Mouse (Mus musculus) neural tube, embryonic 14.5 days (tissue): ENCODE results near the gene Ppfibp1. TPM values are rescaled to one million over a fixed set of nuclear protein-coding genes. Genes with fewer than 3 reads are reported as not detected.

ENCODE experiments used
- ATAC-seq: fragments of 200-750 bp; cut with Nextera tagmentation; 2 replicates; pipeline ENCODE4 v1.8.0; 2017; ENCODE audit warnings: low read depth, mild to moderate bottlenecking, moderate TSS enrichment, moderate library complexity
- H3K27ac ChIP-seq: fragments of 300-500 bp; sonication (generic); 2 replicates; pipeline ENCODE4 v1.5.1; 2014; ENCODE audit warnings: low read depth, mild to moderate bottlenecking, control low read depth, low read length, moderate library complexity, mixed read lengths
- H3K27me3 ChIP-seq: fragments of 300-500 bp; sonication (generic); 2 replicates; pipeline ENCODE4 v1.6.1; 2014; ENCODE audit warnings: low read length; ENCODE audit not compliant: control insufficient read depth, insufficient read depth
- H3K36me3 ChIP-seq: fragments of 300-500 bp; sonication (generic); 2 replicates; pipeline ENCODE4 v1.6.1; 2014; ENCODE audit warnings: low read length, mixed read lengths; ENCODE audit not compliant: control insufficient read depth, insufficient read depth
- H3K4me1 ChIP-seq: fragments of 300-500 bp; sonication (generic); 2 replicates; pipeline ENCODE4 v1.6.1; 2014; ENCODE audit warnings: low read length; ENCODE audit not compliant: control insufficient read depth, insufficient read depth
- H3K4me2 ChIP-seq: fragments of 300-500 bp; sonication (generic); 2 replicates; pipeline ENCODE4 v1.6.1; 2014; ENCODE audit warnings: mild to moderate bottlenecking, low read depth, low read length, control low read depth
- H3K4me3 ChIP-seq: fragments of 300-500 bp; sonication (generic); 2 replicates; pipeline ENCODE4 v1.5.1; 2014; ENCODE audit warnings: low read depth, low read length, control low read depth, mixed read lengths
- H3K9ac ChIP-seq: fragments of 300-500 bp; sonication (generic); replicated peaks from 2 replicates; pipeline ENCODE4 v1.6.1; 2014; ENCODE audit warnings: low read depth, mild to moderate bottlenecking, control low read depth, low read length, mixed read lengths
- H3K9me3 ChIP-seq: fragments of 300-500 bp; sonication (generic); 2 replicates; pipeline ENCODE4 v1.6.1; 2016; ENCODE audit warnings: low read length; ENCODE audit not compliant: control insufficient read depth
- WGBS: fragments of 180-500 bp; shearing (Covaris S2); extraction: QIAGEN DNeasy Blood & Tissue Kit; methylation state at CpG from one replicate; pipeline ENCODE4 v1.1.7; 2014; 5-methylcytosine and 5-hydroxymethylcytosine counted together
- polyA plus RNA-seq: library from polyadenylated mRNA; unstranded; fragments of >200 nt; fragmentation: Nextera tagmentation; extraction: Ambion mirVana; gene quantifications from 2 replicates; pipeline ENCODE4 v1.2.1, GENCODE M21; 2014

Ppfibp1 gene
- polyA plus RNA-seq, 1 experiment from 2014 or later = 8.5 TPM

- WGBS = 90% methylated on average over 9 of the region's 9 CpGs
- no peaks in the 10 kb centered on the region for H3K9me3 ChIP-seq
- no peak overlapping the region for H3K27ac ChIP-seq
- no peaks in the 10 kb centered on the region for H3K36me3 ChIP-seq
- no peaks in the 10 kb centered on the region for H3K27me3 ChIP-seq
- no peak overlapping the region for H3K9ac ChIP-seq
- no peak overlapping the region for H3K4me3 ChIP-seq
- no peaks in the 10 kb centered on the region for H3K4me1 ChIP-seq
- H3K4me2 ChIP-seq = no peak overlapping the region
- no peak for ATAC-seq
These were observed 111.0 kb downstream of the Ppfibp1 start for GRCm38 (mm10) chr6:146999302-146999701.

GRCm38 (mm10) chr6:146999755-147000154, 111.5 kb downstream of the Ppfibp1 start:
- WGBS = 18% methylated on average over 2 of the region's 2 CpGs

DNA sequence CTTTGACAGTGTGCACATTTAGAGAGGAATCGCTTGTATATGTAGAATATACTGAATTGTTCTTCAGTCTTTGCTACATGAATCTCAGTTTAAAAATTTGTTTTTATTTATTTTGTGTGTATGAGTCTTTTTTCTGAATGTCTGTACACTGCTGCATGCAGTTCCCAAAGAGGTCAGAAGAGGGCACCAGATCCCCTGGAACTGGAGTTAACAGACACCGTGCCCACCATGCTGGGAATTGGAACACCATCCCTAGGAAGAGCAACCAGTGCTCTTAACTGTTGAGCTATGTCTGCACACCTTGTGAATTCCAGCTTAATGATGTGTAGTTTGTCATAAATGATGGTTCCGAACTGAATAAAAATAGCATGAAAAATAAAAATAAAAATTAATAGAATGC, 119.9 kb downstream of the Ppfibp1 start:
- Histone ChIP-seq H3K4me1 (no peaks in the 10 kb centered on the region), H3K9me3 (no peaks in the 10 kb centered on the region), H3K9ac (no peak overlapping the region), H3K27me3 (no peaks in the 10 kb centered on the region), H3K36me3 (no peaks in the 10 kb centered on the region), H3K4me2 (no peak overlapping the region), H3K4me3 (no peak overlapping the region), H3K27ac (no peak overlapping the region)
- WGBS = 53% methylated on average over 3 of the region's 3 CpGs
- ATAC-seq = no peak

More at GRCm38 (mm10) chr6:146999755-147000154, 111.5 kb downstream of the Ppfibp1 start:
- H3K9ac ChIP-seq = no peak overlapping the region
- no peaks in the 10 kb centered on the region for H3K9me3 ChIP-seq
- no peaks in the 10 kb centered on the region for H3K36me3 ChIP-seq
- H3K27me3 ChIP-seq = no peaks in the 10 kb centered on the region
- H3K4me2 ChIP-seq = no peak overlapping the region
- no peak overlapping the region for H3K4me3 ChIP-seq
- no peak for ATAC-seq
- H3K4me1 ChIP-seq = no peaks in the 10 kb centered on the region
- no peak overlapping the region for H3K27ac ChIP-seq

DNA sequence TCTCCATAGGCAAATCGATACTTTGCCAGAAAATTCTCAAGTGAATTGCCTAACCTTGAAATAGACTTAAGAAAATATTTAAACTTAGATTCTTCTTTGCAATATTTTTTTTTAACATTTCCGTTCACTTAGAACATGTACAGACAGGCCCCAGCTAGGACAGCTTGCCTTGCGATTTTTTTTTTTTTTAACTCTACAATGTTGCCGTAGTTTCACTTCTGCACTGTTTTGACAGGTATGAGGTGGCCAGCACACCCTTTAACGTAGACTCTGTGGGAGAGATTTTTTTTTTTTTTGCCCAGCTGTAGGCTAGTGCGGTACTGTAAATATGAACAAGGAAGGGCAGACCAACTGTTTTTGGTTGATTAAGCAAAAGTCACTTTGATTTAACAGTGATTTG, 122.1 kb downstream of the Ppfibp1 start:
- Histone ChIP-seq H3K27ac (no peak overlapping the region), H3K9ac (no peak overlapping the region), H3K36me3 (no peaks in the 10 kb centered on the region), H3K4me2 (no peak overlapping the region), H3K4me3 (no peak overlapping the region), H3K9me3 (no peaks in the 10 kb centered on the region), H3K27me3 (no peaks in the 10 kb centered on the region), H3K4me1 (no peaks in the 10 kb centered on the region)
- 92% methylated on average over 6 of the region's 6 CpGs for WGBS
- ATAC-seq = no peak

DNA sequence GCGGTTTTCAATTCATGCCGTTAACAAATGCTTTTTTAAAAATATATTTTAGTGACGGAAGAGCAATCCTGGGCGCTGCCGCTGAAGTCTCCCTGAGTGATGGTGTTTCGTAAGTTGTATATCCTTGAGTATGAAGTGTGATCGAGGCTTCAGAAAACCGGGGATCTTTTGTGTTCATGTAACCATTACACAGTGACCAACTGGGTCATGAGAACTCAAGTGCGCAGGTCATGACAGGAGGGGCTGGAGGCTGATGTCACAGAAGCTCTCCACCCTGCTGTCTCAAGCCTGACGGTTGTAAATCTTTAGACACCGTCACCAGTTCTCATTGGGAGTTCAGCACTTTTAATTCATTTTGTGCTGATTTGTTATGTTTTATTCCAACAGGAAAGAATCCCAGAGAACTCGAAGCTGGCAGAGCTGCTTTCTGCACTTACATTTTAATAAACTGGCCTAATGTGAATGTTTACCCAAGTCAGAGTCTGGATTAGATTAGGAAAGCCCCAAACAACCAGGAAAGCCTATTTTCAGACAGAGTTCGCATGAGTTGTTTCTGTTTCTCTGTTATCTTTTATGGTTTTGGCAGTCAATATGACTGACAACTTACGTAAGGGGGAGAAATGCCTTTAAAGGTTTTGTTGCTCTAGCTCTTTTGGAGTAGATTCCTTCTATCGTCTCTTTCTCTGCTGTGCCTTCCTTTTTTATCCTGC, 122.7 kb downstream of the Ppfibp1 start:
- 87% methylated on average over 15 of the region's 15 CpGs for WGBS
- no peaks in the 10 kb centered on the region for H3K4me1 ChIP-seq
- ATAC-seq = no peak
- H3K9me3 ChIP-seq = no peaks in the 10 kb centered on the region
- H3K36me3 ChIP-seq = no peaks in the 10 kb centered on the region
- H3K9ac ChIP-seq = no peak overlapping the region
- no peak overlapping the region for H3K4me2 ChIP-seq
- H3K27me3 ChIP-seq = no peaks in the 10 kb centered on the region
- no peak overlapping the region for H3K27ac ChIP-seq
- H3K4me3 ChIP-seq = no peak overlapping the region

GRCm38 (mm10) chr6:147011555-147011954, 123.3 kb downstream of the Ppfibp1 start:
- no peak overlapping the region for H3K4me3 ChIP-seq
- no peaks in the 10 kb centered on the region for H3K4me1 ChIP-seq
- no peaks in the 10 kb centered on the region for H3K9me3 ChIP-seq
- no peak for ATAC-seq
- 65% methylated on average over 6 of the region's 6 CpGs for WGBS
- H3K9ac ChIP-seq = no peak overlapping the region
- no peak overlapping the region for H3K4me2 ChIP-seq
- no peaks in the 10 kb centered on the region for H3K27me3 ChIP-seq
- no peak overlapping the region for H3K27ac ChIP-seq
- H3K36me3 ChIP-seq = no peaks in the 10 kb centered on the region

- H3K36me3 ChIP-seq = no peaks in the 10 kb centered on the region; the same call in 1 of the 2 replicates
- no peaks in the 10 kb centered on the region for H3K9me3 ChIP-seq
- H3K4me1 ChIP-seq = no peaks in the 10 kb centered on the region
- no peak overlapping the region for H3K4me3 ChIP-seq
- no peak overlapping the region for H3K27ac ChIP-seq
- ATAC-seq = no peak
- no peak overlapping the region for H3K9ac ChIP-seq
- 80% methylated on average over 6 of the region's 6 CpGs for WGBS
- no peaks in the 10 kb centered on the region for H3K27me3 ChIP-seq
- H3K4me2 ChIP-seq = no peak overlapping the region
These were observed 123.7 kb downstream of the Ppfibp1 start for GRCm38 (mm10) chr6:147011977-147012376.

GRCm38 (mm10) chr6:147013546-147013945, 125.3 kb downstream of the Ppfibp1 start:
- no peak for ATAC-seq
- 90% methylated on average over 1 of the region's 1 CpGs for WGBS

GRCm38 (mm10) chr6:147017906-147018305, 129.6 kb downstream of the Ppfibp1 start:
- 86% methylated on average over 4 of the region's 4 CpGs for WGBS
- Histone ChIP-seq H3K27me3 (no peaks in the 10 kb centered on the region), H3K4me1 (no peaks in the 10 kb centered on the region), H3K36me3 (no peaks in the 10 kb centered on the region; the same call in 1 of the 2 replicates), H3K4me2 (no peak overlapping the region), H3K4me3 (no peak overlapping the region), H3K9ac (no peak overlapping the region), H3K9me3 (no peaks in the 10 kb centered on the region), H3K27ac (no peak overlapping the region)
- ATAC-seq = no peak

More at GRCm38 (mm10) chr6:147013546-147013945, 125.3 kb downstream of the Ppfibp1 start:
- no peak overlapping the region for H3K27ac ChIP-seq
- no peaks in the 10 kb centered on the region for H3K9me3 ChIP-seq
- no peak overlapping the region for H3K9ac ChIP-seq
- no peaks in the 10 kb centered on the region for H3K4me1 ChIP-seq
- no peaks in the 10 kb centered on the region for H3K27me3 ChIP-seq
- no peak overlapping the region for H3K4me3 ChIP-seq
- H3K36me3 ChIP-seq = no peaks in the 10 kb centered on the region; the same call in 1 of the 2 replicates
- H3K4me2 ChIP-seq = no peak overlapping the region
